Mouse (Mus musculus): ENCODE data around the gene AC109138.7. TPM values are rescaled to one million over a fixed set of nuclear protein-coding genes. Genes with fewer than 3 reads are reported as not detected.

The AC109138.7 gene
- polyA plus RNA-seq, 1 experiment from 2014 or later: not detected

DNA sequence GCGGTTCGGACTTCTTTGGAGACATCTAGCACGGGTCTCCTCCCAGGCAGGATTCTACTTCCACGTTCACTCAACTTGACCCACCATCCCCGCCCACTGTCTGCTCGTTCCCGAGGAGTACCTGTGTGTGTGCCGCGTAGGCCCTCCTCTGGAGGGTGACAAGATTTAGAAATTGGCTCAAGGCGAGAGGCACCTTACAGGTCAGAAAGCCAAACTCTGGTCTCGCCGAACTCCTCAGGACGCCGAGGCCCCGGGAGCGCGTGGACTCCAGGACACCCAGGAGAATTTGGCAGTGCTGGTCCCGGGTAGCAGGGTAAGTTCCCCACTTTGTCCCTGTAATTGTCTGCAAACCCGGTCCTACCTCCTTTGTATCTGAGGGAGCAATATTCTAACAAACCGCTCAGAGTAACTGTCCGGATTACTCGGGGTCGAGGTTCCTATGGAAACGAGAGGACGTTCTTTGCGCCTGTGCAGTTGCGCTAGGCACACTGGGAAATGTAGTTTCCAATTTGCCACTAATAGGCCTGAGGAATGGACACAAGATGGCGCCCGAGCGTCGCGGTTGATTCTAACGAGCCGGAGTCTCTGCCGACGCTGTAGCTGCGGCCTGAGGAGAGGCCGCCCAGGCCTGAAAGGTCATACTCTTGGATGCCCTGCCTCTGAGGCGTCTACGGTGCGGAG is 43.2 kb downstream of the AC109138.7 start:
- Histone ChIP-seq H3K36me3 (ENCODE audit: control insufficient read depth, insufficient read depth, low read length) (no peaks in the 10 kb centered on the region), H3K4me1 (ENCODE audit: control insufficient read depth in 2 of 2, insufficient read depth in 2 of 2, low read length in 2 of 2) (peaks cover 0 to 5% of the 10 kb centered on the region in 2 experiments; a peak in 2 of 4 replicates), H3K4me2 (ENCODE audit: low read length) (peak overlapping the region; percentile 75), H3K27ac (replicated peaks in 1 of 2; ENCODE audit: control insufficient read depth in 1 of 2, insufficient read depth in 1 of 2, low read depth in 2 of 2, low read length in 2 of 2) (0 out of 4 replicates have a peak overlapping the region, but pooled peaks of 1 of the 2 experiments have one; percentile 26), H3K9me3 (ENCODE audit: control insufficient read depth, low read length) (no peaks in the 10 kb centered on the region), H3K9ac (ENCODE audit: low read length) (peak overlapping the region; percentile 76), H3K4me3 (ENCODE audit: control insufficient read depth in 1 of 2, insufficient read depth in 1 of 2, low read depth in 1 of 2, low read length in 2 of 2) (peak overlapping the region; percentile 65 to 73), H3K27me3 (ENCODE audit: control insufficient read depth, insufficient read depth, low read length) (no peaks in the 10 kb centered on the region)
- peak; percentile 90 for ATAC-seq (ENCODE audit: insufficient number of reproducible peaks, insufficient read depth, low FRiP score, low read depth)
- 1% methylated on average over 41 of the region's 41 CpGs for WGBS

DNA sequence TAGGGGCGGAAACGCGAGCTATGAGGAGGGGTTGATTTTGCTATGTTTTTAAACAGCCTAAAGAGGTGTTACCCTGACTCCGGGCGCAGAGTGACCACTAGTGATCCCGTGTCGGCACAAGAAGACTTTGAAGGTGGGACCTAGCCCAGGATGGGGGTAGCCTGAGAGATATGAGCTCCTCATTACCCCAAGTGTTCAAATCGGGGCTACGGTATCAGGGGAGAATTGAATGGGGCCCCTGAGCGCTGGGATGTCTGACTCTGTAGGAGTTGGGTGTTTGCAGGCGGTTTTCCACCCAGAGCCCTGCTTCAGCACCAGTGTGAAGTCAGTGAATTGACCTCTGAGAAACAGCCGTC is 43.7 kb downstream of the AC109138.7 start:
- peak overlapping the region; percentile 73 for H3K9ac ChIP-seq (ENCODE audit: low read length)
- H3K4me2 ChIP-seq (ENCODE audit: low read length): peak overlapping the region; percentile 75
- H3K9me3 ChIP-seq (ENCODE audit: control insufficient read depth, low read length): no peaks in the 10 kb centered on the region
- peak overlapping the region; percentile 43 to 73 for H3K4me3 ChIP-seq (ENCODE audit: control insufficient read depth in 1 of 2, insufficient read depth in 1 of 2, low read depth in 1 of 2, low read length in 2 of 2)
- ATAC-seq (ENCODE audit: insufficient number of reproducible peaks, insufficient read depth, low FRiP score, low read depth): no peak
- H3K27me3 ChIP-seq (ENCODE audit: control insufficient read depth, insufficient read depth, low read length): no peaks in the 10 kb centered on the region
- 0 out of 4 replicates have a peak overlapping the region, but pooled peaks of 1 of the 2 experiments have one; percentile 26 for H3K27ac ChIP-seq (replicated peaks in 1 of 2; ENCODE audit: control insufficient read depth in 1 of 2, insufficient read depth in 1 of 2, low read depth in 2 of 2, low read length in 2 of 2)
- H3K4me1 ChIP-seq (ENCODE audit: control insufficient read depth in 2 of 2, insufficient read depth in 2 of 2, low read length in 2 of 2): peaks cover 0 to 5% of the 10 kb centered on the region in 2 experiments; a peak in 2 of 4 replicates
- no peaks in the 10 kb centered on the region for H3K36me3 ChIP-seq (ENCODE audit: control insufficient read depth, insufficient read depth, low read length)
- WGBS: 20% methylated on average over 12 of the region's 12 CpGs

DNA sequence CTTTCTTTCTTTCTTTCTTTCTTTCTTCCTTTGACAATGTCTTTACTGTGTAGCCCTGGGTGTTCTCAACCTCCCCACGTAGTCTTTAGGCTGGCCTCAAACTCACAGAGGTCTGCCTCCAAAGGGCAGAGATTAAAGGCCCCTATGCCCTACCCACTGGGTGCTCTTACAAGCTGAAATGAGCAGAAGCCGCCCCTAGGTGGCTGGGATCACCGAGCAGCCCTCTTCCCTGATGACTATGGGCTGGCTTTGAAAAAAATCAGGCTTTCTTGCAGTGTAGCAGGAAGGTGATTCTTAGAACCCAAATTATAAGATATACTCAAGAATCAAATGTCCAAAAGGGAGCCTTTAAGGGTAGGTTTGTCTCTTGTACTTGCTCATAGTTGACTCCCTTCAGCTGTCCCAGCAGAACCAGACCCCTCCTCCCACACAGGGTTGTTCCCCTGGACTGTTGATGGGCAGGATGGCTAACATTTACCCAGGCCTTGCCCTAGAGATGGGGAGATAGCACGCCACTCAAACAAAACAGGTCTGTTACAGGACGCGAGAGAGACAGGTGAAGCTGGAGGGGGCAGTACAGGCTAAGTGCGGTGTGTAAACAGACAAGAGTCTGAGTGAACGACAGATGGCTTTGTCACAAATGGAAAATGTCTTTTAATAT is 47.0 kb downstream of the AC109138.7 start:
- Histone ChIP-seq H3K9me3 (ENCODE audit: control insufficient read depth, low read length) (no peaks in the 10 kb centered on the region), H3K9ac (ENCODE audit: low read length) (no peak overlapping the region), H3K4me1 (ENCODE audit: control insufficient read depth in 2 of 2, insufficient read depth in 2 of 2, low read length in 2 of 2) (peaks cover 0 to 5% of the 10 kb centered on the region in 2 experiments; a peak in 1 of 4 replicates), H3K4me2 (ENCODE audit: low read length) (no peak overlapping the region), H3K36me3 (ENCODE audit: control insufficient read depth, insufficient read depth, low read length) (no peaks in the 10 kb centered on the region), H3K27me3 (ENCODE audit: control insufficient read depth, insufficient read depth, low read length) (no peaks in the 10 kb centered on the region), H3K4me3 (ENCODE audit: control insufficient read depth in 1 of 2, insufficient read depth in 1 of 2, low read depth in 1 of 2, low read length in 2 of 2) (no peak overlapping the region), H3K27ac (replicated peaks in 1 of 2; ENCODE audit: control insufficient read depth in 1 of 2, insufficient read depth in 1 of 2, low read depth in 2 of 2, low read length in 2 of 2) (no peak overlapping the region)
- 61% methylated on average over 8 of the region's 8 CpGs for WGBS
- no peak for ATAC-seq (ENCODE audit: insufficient number of reproducible peaks, insufficient read depth, low FRiP score, low read depth)

DNA sequence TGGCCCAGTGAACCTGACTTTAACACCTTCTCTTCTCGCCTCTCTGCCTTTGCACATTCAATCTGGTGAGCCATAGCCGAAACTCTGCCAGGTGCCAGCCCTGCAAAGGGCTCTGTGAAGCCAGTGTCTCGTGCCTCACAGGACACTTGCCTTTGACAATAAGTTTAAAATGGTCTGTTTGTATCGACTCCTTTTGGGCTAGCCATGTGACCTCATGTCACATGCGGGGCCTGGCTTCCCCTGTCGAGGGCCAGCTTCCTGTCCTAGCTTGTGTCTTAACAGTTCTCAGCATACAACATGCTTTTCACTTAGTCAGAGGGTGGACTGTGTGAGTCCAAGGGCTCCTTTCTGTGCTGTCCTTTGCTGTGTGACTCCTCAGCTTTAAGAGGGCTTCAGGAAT is 48.6 kb downstream of the AC109138.7 start:
- no peaks in the 10 kb centered on the region for H3K36me3 ChIP-seq (ENCODE audit: control insufficient read depth, insufficient read depth, low read length)
- no peaks in the 10 kb centered on the region for H3K9me3 ChIP-seq (ENCODE audit: control insufficient read depth, low read length)
- ATAC-seq (ENCODE audit: insufficient number of reproducible peaks, insufficient read depth, low FRiP score, low read depth): no peak
- H3K27me3 ChIP-seq (ENCODE audit: control insufficient read depth, insufficient read depth, low read length): peaks cover 5% of the 10 kb centered on the region
- no peak overlapping the region for H3K4me2 ChIP-seq (ENCODE audit: low read length)
- peaks cover 0 to 4% of the 10 kb centered on the region in 2 experiments; a peak in 1 of 4 replicates for H3K4me1 ChIP-seq (ENCODE audit: control insufficient read depth in 2 of 2, insufficient read depth in 2 of 2, low read length in 2 of 2)
- WGBS: 68% methylated on average over 6 of the region's 6 CpGs
- no peak overlapping the region for H3K9ac ChIP-seq (ENCODE audit: low read length)
- no peak overlapping the region for H3K4me3 ChIP-seq (ENCODE audit: control insufficient read depth in 1 of 2, insufficient read depth in 1 of 2, low read depth in 1 of 2, low read length in 2 of 2)
- H3K27ac ChIP-seq (replicated peaks in 1 of 2; ENCODE audit: control insufficient read depth in 1 of 2, insufficient read depth in 1 of 2, low read depth in 2 of 2, low read length in 2 of 2): no peak overlapping the region

DNA sequence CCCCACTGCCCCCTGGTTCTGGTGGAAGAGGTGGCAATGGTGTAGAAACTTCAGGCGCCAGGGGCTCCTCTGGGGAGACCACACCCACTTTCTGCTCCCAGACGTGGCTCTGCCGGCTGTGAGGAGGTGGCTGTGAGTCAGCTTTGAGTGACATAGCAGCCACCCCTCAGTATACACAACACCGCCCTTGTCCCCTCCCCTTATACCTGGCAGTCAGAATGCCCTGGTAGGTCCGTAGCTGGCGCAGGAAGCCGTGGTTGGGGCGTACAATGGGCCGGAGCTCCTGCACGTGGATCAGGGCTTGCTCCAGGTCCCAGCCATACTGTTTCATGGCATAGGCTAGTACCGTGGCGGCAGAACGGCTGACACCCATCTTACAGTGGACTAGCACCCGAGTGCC is 49.5 kb downstream of the AC109138.7 start:
- Histone ChIP-seq H3K27me3 (ENCODE audit: control insufficient read depth, insufficient read depth, low read length) (peaks cover 9% of the 10 kb centered on the region), H3K4me2 (ENCODE audit: low read length) (no peak overlapping the region), H3K4me3 (ENCODE audit: control insufficient read depth in 1 of 2, insufficient read depth in 1 of 2, low read depth in 1 of 2, low read length in 2 of 2) (no peak overlapping the region), H3K9me3 (ENCODE audit: control insufficient read depth, low read length) (no peaks in the 10 kb centered on the region), H3K36me3 (ENCODE audit: control insufficient read depth, insufficient read depth, low read length) (no peaks in the 10 kb centered on the region), H3K27ac (replicated peaks in 1 of 2; ENCODE audit: control insufficient read depth in 1 of 2, insufficient read depth in 1 of 2, low read depth in 2 of 2, low read length in 2 of 2) (no peak overlapping the region), H3K4me1 (ENCODE audit: control insufficient read depth in 2 of 2, insufficient read depth in 2 of 2, low read length in 2 of 2) (no peaks in the 10 kb centered on the region; a peak in 1 of 4 replicates), H3K9ac (ENCODE audit: low read length) (no peak overlapping the region)
- WGBS: 70% methylated on average over 14 of the region's 14 CpGs
- ATAC-seq (ENCODE audit: insufficient number of reproducible peaks, insufficient read depth, low FRiP score, low read depth): no peak

DNA sequence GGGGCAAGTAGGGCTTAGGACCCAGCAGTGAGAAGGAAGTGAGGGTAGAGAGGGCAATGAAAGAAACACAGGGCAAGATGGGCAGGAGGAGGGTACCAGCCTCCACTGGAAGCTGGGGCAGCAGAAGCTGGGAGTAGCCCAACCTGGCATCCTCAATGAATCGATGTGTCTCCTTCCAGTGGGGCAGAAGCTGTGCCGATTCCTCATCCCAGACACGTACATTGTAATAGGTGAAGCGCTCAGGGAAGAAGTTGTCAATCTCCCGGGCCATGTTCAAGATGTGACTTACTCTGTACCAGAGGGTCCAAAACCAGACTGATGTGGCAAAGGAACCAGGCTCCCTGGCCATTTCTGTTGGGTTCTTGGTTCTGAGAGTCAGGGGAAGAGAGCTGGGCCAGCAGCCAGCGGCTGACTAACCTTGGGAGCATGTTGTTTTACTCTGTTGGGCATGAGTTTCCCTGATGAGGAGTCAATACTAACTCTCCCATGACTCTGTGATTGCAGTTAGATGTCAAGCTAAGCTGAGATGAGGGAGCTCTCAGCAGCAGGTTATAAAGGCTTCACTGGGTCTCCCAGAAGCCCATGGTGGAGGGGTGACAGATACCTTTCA is 50.1 kb downstream of the AC109138.7 start:
- ATAC-seq (ENCODE audit: insufficient number of reproducible peaks, insufficient read depth, low FRiP score, low read depth): no peak
- peaks cover 12% of the 10 kb centered on the region for H3K27me3 ChIP-seq (ENCODE audit: control insufficient read depth, insufficient read depth, low read length)
- no peak overlapping the region for H3K4me2 ChIP-seq (ENCODE audit: low read length)
- no peaks in the 10 kb centered on the region for H3K36me3 ChIP-seq (ENCODE audit: control insufficient read depth, insufficient read depth, low read length)
- WGBS: 91% methylated on average over 6 of the region's 6 CpGs
- peaks cover 3% of the 10 kb centered on the region in 2 experiments; a peak in 2 of 4 replicates for H3K4me1 ChIP-seq (ENCODE audit: control insufficient read depth in 2 of 2, insufficient read depth in 2 of 2, low read length in 2 of 2)
- no peak overlapping the region for H3K27ac ChIP-seq (replicated peaks in 1 of 2; ENCODE audit: control insufficient read depth in 1 of 2, insufficient read depth in 1 of 2, low read depth in 2 of 2, low read length in 2 of 2)
- H3K4me3 ChIP-seq (ENCODE audit: control insufficient read depth in 1 of 2, insufficient read depth in 1 of 2, low read depth in 1 of 2, low read length in 2 of 2): no peak overlapping the region
- H3K9me3 ChIP-seq (ENCODE audit: control insufficient read depth, low read length): no peaks in the 10 kb centered on the region
- H3K9ac ChIP-seq (ENCODE audit: low read length): no peak overlapping the region

DNA sequence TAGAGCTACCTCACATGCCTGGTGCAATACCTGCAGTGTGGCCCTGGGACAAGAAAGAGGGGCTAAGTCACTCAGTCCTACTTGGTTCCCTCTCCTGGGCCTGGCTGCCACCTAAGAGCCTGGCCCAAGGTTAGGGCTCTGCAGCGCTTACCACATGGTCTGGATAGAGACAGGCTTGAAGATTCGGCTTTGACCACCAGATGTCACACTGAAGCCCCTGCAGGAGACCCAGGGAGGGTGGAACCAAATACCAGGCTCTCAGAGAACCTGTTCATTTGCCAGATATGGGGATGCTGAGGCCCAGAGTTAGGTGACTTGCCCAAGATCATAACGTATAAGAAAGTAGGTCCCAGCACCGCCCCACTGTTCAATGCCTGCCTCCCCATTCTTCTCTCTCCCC is 51.8 kb downstream of the AC109138.7 start:
- no peak overlapping the region for H3K9ac ChIP-seq (ENCODE audit: low read length)
- H3K9me3 ChIP-seq (ENCODE audit: control insufficient read depth, low read length): no peaks in the 10 kb centered on the region
- WGBS: 54% methylated on average over 4 of the region's 4 CpGs
- no peak for ATAC-seq (ENCODE audit: insufficient number of reproducible peaks, insufficient read depth, low FRiP score, low read depth)
- H3K27ac ChIP-seq (replicated peaks in 1 of 2; ENCODE audit: control insufficient read depth in 1 of 2, insufficient read depth in 1 of 2, low read depth in 2 of 2, low read length in 2 of 2): no peak overlapping the region
- no peak overlapping the region for H3K4me3 ChIP-seq (ENCODE audit: control insufficient read depth in 1 of 2, insufficient read depth in 1 of 2, low read depth in 1 of 2, low read length in 2 of 2)
- H3K4me2 ChIP-seq (ENCODE audit: low read length): no peak overlapping the region
- H3K36me3 ChIP-seq (ENCODE audit: control insufficient read depth, insufficient read depth, low read length): no peaks in the 10 kb centered on the region
- peaks cover 21% of the 10 kb centered on the region for H3K27me3 ChIP-seq (ENCODE audit: control insufficient read depth, insufficient read depth, low read length)
- peaks cover 3 to 6% of the 10 kb centered on the region in 2 experiments; a peak in 2 of 4 replicates for H3K4me1 ChIP-seq (ENCODE audit: control insufficient read depth in 2 of 2, insufficient read depth in 2 of 2, low read length in 2 of 2)
